Mouse (Mus musculus) CH12.LX (cell line): Measurements from ENCODE around the gene Klhl7. TPM values are rescaled to one million over a fixed set of nuclear protein-coding genes. Genes with fewer than 3 reads are reported as not detected.

Source experiments
- DNase-seq: peaks from one replicate; pipeline ENCODE4 v3.0.0-alpha.2; 2013; ENCODE audit errors: extremely low read depth
- H3K27ac ChIP-seq: 2 replicates; pipeline ENCODE4 v1.5.1; 2012; ENCODE audit warnings: low read depth, mild to moderate bottlenecking, control low read depth, moderate library complexity; ENCODE audit not compliant: insufficient read depth
- H3K27me3 ChIP-seq: replicated peaks from 2 replicates; pipeline ENCODE3; 2012; ENCODE audit warnings: inconsistent platforms
- H3K36me3 ChIP-seq, 2 experiments: replicated peaks in 1 of 2; 2 replicates each; pipeline versions ENCODE3 to v1.6.1; 2012; ENCODE audit warnings: inconsistent platforms in 1 of 2, low read length in 1 of 2, mild to moderate bottlenecking in 1 of 2, mixed read lengths in 1 of 2, moderate library complexity in 1 of 2; ENCODE audit not compliant: control insufficient read depth in 1 of 2, insufficient read depth in 1 of 2
- H3K4me1 ChIP-seq, 2 experiments: 2 replicates each; pipeline ENCODE4 v1.6.1; 2012; ENCODE audit warnings: inconsistent platforms in 1 of 2, moderate library complexity in 1 of 2; ENCODE audit not compliant: insufficient read depth in 2 of 2, control insufficient read depth in 1 of 2
- H3K4me2 ChIP-seq: 2 replicates; pipeline ENCODE4 v1.6.1; 2012; ENCODE audit warnings: low read depth, mild to moderate bottlenecking, control low read depth; ENCODE audit not compliant: poor library complexity, insufficient read depth, severe bottlenecking
- H3K4me3 ChIP-seq, 3 experiments: fragments of 150-350 bp in 1 of 3; sonication (generic) in 1 of 3; replicated peaks in 1 of 3; 2 replicates each; pipeline versions ENCODE3 to v1.5.1; 2011 to 2012; ENCODE audit warnings: low read depth in 2 of 3, low read length in 2 of 3, mild to moderate bottlenecking in 2 of 3, moderate library complexity in 2 of 3, control low read depth in 1 of 3, improper control_type of control experiment in 1 of 3, inconsistent platforms in 1 of 3, mixed read lengths in 1 of 3; ENCODE audit not compliant: poor library complexity in 1 of 3
- H3K79me2 ChIP-seq: replicated peaks from 2 replicates; pipeline ENCODE4 v1.6.1; 2012; ENCODE audit warnings: mild to moderate bottlenecking, moderate library complexity; ENCODE audit not compliant: control insufficient read depth, poor library complexity, insufficient read depth, severe bottlenecking; ENCODE audit errors: extremely low read depth
- H3K9ac ChIP-seq: 2 replicates; pipeline ENCODE4 v1.6.1; 2012; ENCODE audit warnings: low read depth, mild to moderate bottlenecking, control low read depth, moderate library complexity; ENCODE audit not compliant: insufficient read depth
- H3K9me3 ChIP-seq: replicated peaks from 2 replicates; pipeline ENCODE3; 2012; ENCODE audit warnings: low read length, inconsistent platforms, mixed read lengths
- CTCF ChIP-seq, 2 experiments: IDR thresholded peaks in 1 of 2; conservative IDR thresholded peaks in 1 of 2; 2 replicates each; pipeline ENCODE4 v1.5.1; 2011 to 2012; ENCODE audit warnings: low read depth in 2 of 2, low read length in 2 of 2, improper control_type of control experiment in 1 of 2, inconsistent platforms in 1 of 2, mild to moderate bottlenecking in 1 of 2, moderate library complexity in 1 of 2
- IRF4 ChIP-seq: IDR thresholded peaks from 2 replicates; pipeline ENCODE4 v1.6.1; 2014; ENCODE audit warnings: low read depth, mild to moderate bottlenecking, inconsistent platforms, low read length, improper control_type of control experiment
- JUN ChIP-seq: IDR thresholded peaks from 2 replicates; pipeline ENCODE4 v1.6.1; 2011; ENCODE audit warnings: low read depth, mild to moderate bottlenecking, low read length, improper control_type of control experiment, moderate library complexity; ENCODE audit not compliant: insufficient read depth
- KAT2A ChIP-seq: IDR thresholded peaks from 2 replicates; pipeline ENCODE4 v1.6.1; 2012; ENCODE audit warnings: low read length, improper control_type of control experiment, inconsistent platforms; ENCODE audit not compliant: insufficient replicate concordance
- MYC ChIP-seq: IDR thresholded peaks from 2 replicates; pipeline ENCODE4 v1.6.1; 2011; ENCODE audit warnings: low read depth, mild to moderate bottlenecking, improper control_type of control experiment, low read length
- NRF1 ChIP-seq: IDR thresholded peaks from 2 replicates; pipeline ENCODE4 v1.6.1; 2014; ENCODE audit warnings: low read depth, mild to moderate bottlenecking, inconsistent platforms, low read length, improper control_type of control experiment, moderate library complexity
- POLR2A ChIP-seq: IDR thresholded peaks from 2 replicates; pipeline ENCODE4 v1.6.1; 2011; ENCODE audit warnings: low read depth, mild to moderate bottlenecking, improper control_type of control experiment, low read length
- POLR2AphosphoS2 ChIP-seq: IDR thresholded peaks from 2 replicates; pipeline ENCODE4 v1.6.1; 2011; ENCODE audit warnings: low read depth, low read length, improper control_type of control experiment
- RAD21 ChIP-seq: IDR thresholded peaks from 2 replicates; pipeline ENCODE4 v1.6.1; 2011; ENCODE audit warnings: low read depth, mild to moderate bottlenecking, low read length, improper control_type of control experiment, moderate library complexity
- SMC3 ChIP-seq: IDR thresholded peaks from 2 replicates; pipeline ENCODE4 v1.6.1; 2011; ENCODE audit warnings: low read depth, low read length, improper control_type of control experiment
- TBP ChIP-seq: conservative IDR thresholded peaks from 2 replicates; pipeline ENCODE4 v1.6.1; 2011; ENCODE audit warnings: low read depth, low read length, improper control_type of control experiment
- TCF12 ChIP-seq: IDR thresholded peaks from 2 replicates; pipeline ENCODE4 v1.6.1; 2014; ENCODE audit warnings: low read depth, mild to moderate bottlenecking, inconsistent platforms, low read length, improper control_type of control experiment
- USF1 ChIP-seq: IDR thresholded peaks from 2 replicates; pipeline ENCODE4 v1.6.1; 2014; ENCODE audit warnings: low read depth, mild to moderate bottlenecking, inconsistent platforms, low read length, improper control_type of control experiment
- ZC3H11A ChIP-seq: IDR thresholded peaks from 2 replicates; pipeline ENCODE4 v1.6.1; 2012; ENCODE audit warnings: low read depth, mild to moderate bottlenecking, inconsistent platforms, low read length, improper control_type of control experiment
- ZKSCAN1 ChIP-seq: IDR thresholded peaks from 2 replicates; pipeline ENCODE4 v1.6.1; 2012; ENCODE audit warnings: low read depth, inconsistent platforms, low read length, improper control_type of control experiment, borderline replicate concordance
- dilution Hi-C: fragments of 300-500 bp; cut with MboI; formaldehyde crosslinking; loops from 2 replicates; pipeline ENCODE4 v1.14.3; 2020; ENCODE audit warnings: low sequenced_read_pairs; ENCODE audit not compliant: extremely low pct_unique_long_range_greater_than_20kb, extremely low pct_ligation_motif_present
- in situ Hi-C: fragments of 300-500 bp; cut with MboI; formaldehyde crosslinking; loops from 3 replicates; pipeline ENCODE4 v1.14.3; 2019; ENCODE audit warnings: low sequenced_read_pairs, low pct_ligation_motif_present, low pct_unique_long_range_greater_than_20kb, mixed read lengths
- polyA plus RNA-seq: library from polyadenylated mRNA; unstranded; fragments of >175 nt; gene quantifications from 2 replicates; pipeline ENCODE4 v1.2.1, GENCODE M21; 2012; ENCODE audit warnings: low read depth; ENCODE audit not compliant: insufficient read length
- total RNA-seq, 2 experiments: library from RNA; depleted of rRNA; stranded (reverse); fragments of 300-350 nt in 1 of 2; fragments of >200 nt in 1 of 2; gene quantifications; 2 replicates each; pipeline ENCODE4 v1.2.3; 2012 to 2014

Klhl7 gene
- total and polyA plus RNA-seq, 3 experiments: 20.4 to 71.4 (median 26.5) TPM

- TF ChIP-seq USF1: no peak; the same call in 1 of the 2 replicates
- no peak for TF ChIP-seq JUN
- TF ChIP-seq TCF12: peak; percentile 72; the same call in 1 of the 2 replicates
- TF ChIP-seq KAT2A: 0 out of 2 replicates have a peak, but pooled peaks have one; percentile 35
- peak; percentile 87 for TF ChIP-seq POLR2A
- no peak for TF ChIP-seq ZC3H11A
- TF ChIP-seq NRF1: 0 out of 2 replicates have a peak, but pooled peaks have one; percentile 32
Measured at GRCm38 (mm10) chr5:24164789-24165445, 64.5 kb downstream of the Klhl7 start, which contains the start of gene Nupl2 (continued).

DNA sequence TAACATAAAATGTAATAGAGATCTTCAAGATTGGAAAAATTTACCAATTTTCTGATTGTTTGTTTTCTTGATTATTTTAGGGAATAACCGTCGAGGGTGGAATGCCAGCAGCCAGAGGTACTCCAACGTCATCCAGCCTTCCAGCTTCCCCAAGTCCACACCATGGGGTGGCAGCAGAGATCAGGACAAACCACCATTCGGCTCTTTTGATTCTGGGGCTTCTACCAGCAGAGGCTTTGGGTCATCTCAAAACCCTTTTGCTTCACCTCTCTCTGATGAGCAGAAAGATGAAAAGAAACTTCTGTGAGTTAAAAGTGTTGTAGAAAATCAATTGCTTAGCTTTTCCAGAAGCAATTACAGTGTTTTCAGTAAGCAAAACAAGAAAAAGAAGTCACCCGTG lies 66.9 kb downstream of the Klhl7 start:
- dilution Hi-C loops: no loop called here
- in situ Hi-C loops: loop anchor here (10.0 kb wide), 1 partner anchor 312 kb away; no protein-coding TSS in a partner anchor
- no peaks in the 10 kb centered on the region for H3K27me3 ChIP-seq
- TF ChIP-seq RAD21: peak; percentile 36
- TF ChIP-seq SMC3: peak; percentile 7; the same call in 1 of the 2 replicates
- peak in 1 of 2 experiments; percentile 46; a peak in 2 of 4 replicates for TF ChIP-seq CTCF (conservative IDR thresholded peaks at IDR 0.05 in 1 of 2, IDR thresholded peaks at IDR 0.05 in 1 of 2; ENCODE audit: low read depth in 2 of 2, low read length in 2 of 2)
- no peak for TF ChIP-seq TBP
- H3K27ac ChIP-seq: no peak overlapping the region
- peaks cover 3% of the 10 kb centered on the region; the same call in 1 of the 2 replicates for H3K79me2 ChIP-seq
- no peaks in the 10 kb centered on the region for H3K9me3 ChIP-seq
- H3K4me2 ChIP-seq: no peak overlapping the region
- DNase-seq: no peak
- peaks cover 24 to 44% of the 10 kb centered on the region in 2 experiments for H3K36me3 ChIP-seq
- no peak overlapping the region for H3K4me3 ChIP-seq
- H3K9ac ChIP-seq: no peak overlapping the region
- H3K4me1 ChIP-seq: peaks cover 0 to 22% of the 10 kb centered on the region in 2 experiments; a peak in 2 of 4 replicates

- dilution Hi-C loops: no loop called here
- no peak for DNase-seq
Measured at GRCm38 (mm10) chr5:24169881-24170280, 69.5 kb downstream of the Klhl7 start.

More at GRCm38 (mm10) chr5:24169881-24170280, 69.5 kb downstream of the Klhl7 start:
- Histone ChIP-seq H3K4me1 (peaks cover 0 to 15% of the 10 kb centered on the region in 2 experiments; a peak in 2 of 4 replicates), H3K9ac (no peak overlapping the region), H3K27ac (no peak overlapping the region), H3K79me2 (peaks cover 3% of the 10 kb centered on the region; the same call in 1 of the 2 replicates), H3K36me3 (peaks cover 31 to 63% of the 10 kb centered on the region in 2 experiments), H3K4me3 (no peak overlapping the region), H3K4me2 (no peak overlapping the region), H3K9me3 (no peaks in the 10 kb centered on the region), H3K27me3 (no peaks in the 10 kb centered on the region)
- in situ Hi-C loops: loop anchor here (10.0 kb wide), 1 partner anchor 315 kb away; no protein-coding TSS in a partner anchor
- TF ChIP-seq USF1: no peak
- no peak for TF ChIP-seq ZC3H11A
- no peak for TF ChIP-seq MYC
- no peak for TF ChIP-seq IRF4
- TF ChIP-seq CTCF (conservative IDR thresholded peaks at IDR 0.05 in 1 of 2, IDR thresholded peaks at IDR 0.05 in 1 of 2; ENCODE audit: low read depth in 2 of 2, low read length in 2 of 2): no peak
- TF ChIP-seq ZKSCAN1: no peak
- no peak for TF ChIP-seq POLR2AphosphoS2
- TF ChIP-seq RAD21: no peak
